Mouse (Mus musculus) brain, embryonic 14.5 days (tissue): Measurements from ENCODE around the gene Zdhhc14. TPM values are rescaled to one million over a fixed set of nuclear protein-coding genes. Genes with fewer than 3 reads are reported as not detected.

Source experiments
- DNase-seq: peaks from one replicate; pipeline ENCODE4 v3.0.0-alpha.2; 2011; ENCODE audit warnings: low read depth
- CTCF ChIP-seq: fragments of 200-500 bp; IDR thresholded peaks from 2 replicates; pipeline ENCODE4 v1.5.1; 2012; ENCODE audit warnings: inconsistent platforms, mild to moderate bottlenecking, moderate library complexity, borderline replicate concordance; ENCODE audit not compliant: insufficient read depth, insufficient read length; ENCODE audit errors: extremely low read depth
- POLR2A ChIP-seq: fragments of 200-500 bp; IDR thresholded peaks from 2 replicates; pipeline ENCODE4 v1.6.1; 2012; ENCODE audit warnings: mild to moderate bottlenecking, inconsistent platforms, borderline replicate concordance; ENCODE audit not compliant: poor library complexity, insufficient read depth, insufficient read length, severe bottlenecking; ENCODE audit errors: extremely low read depth
- polyA plus RNA-seq: library from polyadenylated mRNA; depleted of rRNA; stranded (reverse); fragments of >200 nt; gene quantifications from 2 replicates; pipeline ENCODE4 v1.2.3, GENCODE M21; 2012; rRNA removed

Gene Zdhhc14
- polyA plus RNA-seq, 1 experiment: 6.2 TPM

DNA sequence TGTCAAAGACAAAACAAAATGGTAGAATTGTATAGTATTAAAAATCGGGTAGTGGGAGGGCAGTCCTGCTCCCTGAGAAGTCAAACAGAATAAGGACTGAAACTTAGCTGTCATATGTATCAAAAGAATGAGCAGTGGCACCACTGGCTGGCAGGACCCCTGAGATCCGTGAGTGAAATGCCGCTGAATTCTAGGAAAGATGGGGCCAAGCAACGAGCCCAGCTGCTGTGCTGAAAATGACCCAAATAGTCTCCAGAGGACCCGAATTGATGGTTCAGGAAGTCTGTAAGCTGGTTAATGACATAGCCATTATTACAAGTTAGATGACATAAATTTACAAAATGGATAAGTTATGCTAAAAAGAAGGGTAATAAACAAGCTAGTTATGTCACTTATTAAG is 306.5 kb downstream of the Zdhhc14 start:
- TF ChIP-seq CTCF (no peak), POLR2A (no peak)

DNA sequence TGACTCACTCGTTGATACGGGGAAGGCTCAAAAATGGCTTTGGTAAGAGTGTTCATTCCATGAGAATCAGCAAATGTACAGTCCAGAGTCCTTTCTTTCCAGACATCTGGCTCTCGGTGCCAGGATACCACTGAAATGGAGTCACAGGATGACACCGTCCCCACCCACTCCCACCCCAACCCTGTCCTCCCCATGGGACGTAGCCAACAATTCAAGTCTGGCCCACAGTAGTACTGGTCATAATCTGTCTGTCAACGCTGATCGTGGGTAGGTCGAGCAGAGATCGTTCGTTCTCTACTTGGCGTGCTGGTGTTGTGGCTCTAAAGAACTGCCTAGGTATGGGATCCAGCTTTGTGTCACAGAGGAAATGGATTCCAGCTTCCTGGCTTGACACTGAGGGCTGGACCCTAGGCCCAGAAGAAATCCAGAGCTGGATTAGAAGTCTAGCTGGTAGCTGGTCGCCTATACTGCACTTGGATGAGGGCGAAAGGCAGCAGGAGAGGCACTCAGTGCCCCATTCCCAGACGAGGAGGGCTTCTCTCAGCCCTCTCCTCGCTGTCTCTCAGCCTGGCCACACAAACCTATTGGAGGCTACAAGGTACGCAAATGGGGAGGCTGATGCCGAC is 307.2 kb downstream of the Zdhhc14 start:
- no peak for TF ChIP-seq POLR2A
- no peak for TF ChIP-seq CTCF
- no peak for DNase-seq

More for the DNA sequence above, 306.5 kb downstream of the Zdhhc14 start:
- DNase-seq: no peak

DNA sequence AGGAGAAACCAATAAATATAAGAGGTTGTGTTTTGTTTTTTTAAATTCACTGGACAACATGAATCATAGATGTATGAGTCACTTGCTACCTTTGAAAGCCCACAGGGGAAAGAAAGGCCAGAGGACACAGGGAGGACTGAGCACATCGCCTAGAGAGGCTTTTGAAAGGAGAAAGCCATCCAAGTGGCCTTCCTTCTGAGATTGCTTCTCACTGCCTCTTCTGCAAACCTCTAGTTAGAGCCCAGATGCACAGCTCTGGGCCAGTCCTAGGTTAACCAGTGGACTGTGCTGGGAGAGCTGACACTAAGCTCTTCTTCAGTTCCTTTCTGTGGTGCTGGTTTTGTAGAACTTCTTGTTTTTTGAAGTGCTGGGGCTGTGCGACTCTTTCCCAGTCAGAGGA is 307.9 kb downstream of the Zdhhc14 start:
- TF ChIP-seq POLR2A: no peak
- no peak for TF ChIP-seq CTCF
- DNase-seq: no peak

GRCm38 (mm10) chr17:5800824-5801560 is 308.6 kb downstream of the Zdhhc14 start:
- no peak for TF ChIP-seq POLR2A
- no peak for TF ChIP-seq CTCF

DNA sequence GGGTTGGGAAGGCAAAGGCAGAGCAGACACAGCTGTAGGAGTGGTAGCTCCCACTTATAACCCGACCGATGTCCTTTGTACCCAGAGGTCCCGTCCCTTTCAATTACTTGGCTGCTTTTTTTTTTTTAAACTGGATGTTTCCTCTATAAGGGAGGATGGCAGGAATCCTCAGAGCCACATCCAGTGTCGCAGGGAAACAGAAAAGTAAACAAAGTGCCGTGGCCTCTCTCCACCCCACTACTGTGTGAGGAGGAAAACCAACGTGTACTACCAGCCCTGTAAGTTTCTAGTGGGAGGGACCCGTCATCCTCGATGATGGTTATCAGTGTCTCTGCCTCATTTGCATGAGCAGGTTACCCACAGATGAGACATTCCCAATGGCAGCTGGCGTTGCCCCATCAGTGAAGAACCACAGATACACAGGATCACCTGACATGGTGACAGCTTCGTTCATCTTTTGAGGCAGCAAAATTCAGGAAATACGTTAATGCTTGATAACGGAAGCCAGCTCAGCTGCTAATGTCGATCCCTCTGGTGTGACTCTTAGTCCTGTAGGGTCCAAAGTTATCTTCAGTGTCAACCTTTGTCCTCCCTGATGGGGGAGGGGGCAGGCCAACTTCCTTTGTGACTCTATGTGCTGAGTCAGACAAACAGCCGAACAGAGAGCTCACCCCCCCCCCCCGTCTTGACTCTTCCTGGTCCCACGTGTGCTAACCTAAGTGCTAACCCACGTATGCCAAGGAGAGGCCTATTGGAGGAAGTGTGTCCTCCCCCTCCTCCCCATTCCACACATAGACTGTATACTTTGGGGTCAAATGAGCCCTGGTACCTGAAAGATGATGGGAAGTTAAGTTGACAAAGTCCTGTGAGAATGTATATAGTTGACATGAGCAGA is 309.7 kb downstream of the Zdhhc14 start:
- no peak for TF ChIP-seq CTCF
- TF ChIP-seq POLR2A: no peak
- DNase-seq: no peak

More at GRCm38 (mm10) chr17:5800824-5801560, 308.6 kb downstream of the Zdhhc14 start:
- no peak for DNase-seq

- TF ChIP-seq POLR2A: no peak
- DNase-seq: no peak
Measured at GRCm38 (mm10) chr17:5802656-5802955, 310.2 kb downstream of the Zdhhc14 start.

Other genes with a start within 250 kb of the Zdhhc14 start
- gene Ldhal6b, start 73.8 kb upstream of the Zdhhc14 start, polyA plus RNA-seq: 0.57 and 0.86 TPM in 2 replicates
- gene Tmem242, start 52.3 kb upstream of the Zdhhc14 start, polyA plus RNA-seq: 26.7 and 35.9 TPM in 2 replicates